Mouse (Mus musculus): Measurements from ENCODE around the gene Grn. TPM values are rescaled to one million over a fixed set of nuclear protein-coding genes. Genes with fewer than 3 reads are reported as not detected.

Gene Grn
- total RNA-seq, 2 experiments from 2014 or later = 81.6 to 93.6 TPM

DNA sequence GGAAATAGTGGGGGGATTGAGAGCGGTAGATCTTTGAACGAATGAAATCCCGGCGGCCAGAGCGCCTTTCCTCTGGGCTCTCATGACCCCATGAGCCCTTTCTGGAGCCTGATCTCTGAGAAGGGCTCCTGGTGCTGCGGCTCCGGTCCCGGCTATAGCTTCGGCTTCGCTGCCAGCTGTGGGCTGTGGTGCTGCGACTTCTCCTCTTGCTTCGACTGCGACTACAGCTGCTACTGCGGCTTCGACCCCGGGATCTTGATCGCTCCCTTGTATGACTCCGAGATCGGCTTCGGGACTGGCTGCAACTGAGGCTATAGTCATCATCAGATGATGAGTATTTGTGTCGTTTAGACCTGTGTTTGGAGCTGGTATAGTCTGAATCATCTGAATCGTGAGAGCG is 49.5 kb downstream of the Grn start:
- DNase-seq = no peak

- DNase-seq = no peak
Measured at GRCm38 (mm10) chr11:102480111-102480510, 50.0 kb downstream of the Grn start.

GRCm38 (mm10) chr11:102480897-102481296 is 50.8 kb downstream of the Grn start:
- no peak for DNase-seq

DNA sequence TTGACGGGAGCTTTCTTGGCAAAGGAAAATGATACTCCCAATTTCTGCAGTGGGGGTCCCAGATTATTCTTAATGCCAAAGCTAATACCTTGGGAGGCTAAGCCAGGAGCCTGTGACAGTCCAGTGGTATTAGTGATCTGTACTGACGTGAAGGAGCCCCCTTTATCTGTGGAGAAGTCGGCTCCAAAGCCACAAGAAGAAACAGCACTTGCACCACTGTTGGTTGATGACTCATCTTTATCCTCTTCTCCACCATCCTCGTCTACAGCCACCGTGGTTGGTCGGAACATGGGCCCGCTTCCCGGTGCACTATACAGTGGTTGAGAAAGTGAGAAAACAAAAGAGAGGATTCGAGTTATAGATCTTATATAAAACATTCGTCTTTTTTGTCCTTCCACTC is 51.7 kb downstream of the Grn start:
- no peak for DNase-seq

Small RNA genes lying within 50 kb of the gene (microRNA-seq; reads per million reads assigned to microRNA genes)
- gene Mir6930 = 0.25 to 0.32 reads per million in 2 experiments

Other genes with a start within 250 kb of the Grn start
- 10 to 100 TPM; 83.1 to 84.4 TPM for gene Lsm12, start 245.0 kb upstream of the Grn start, total RNA-seq (2021)
- 10 to 100 TPM; 32.2 to 34.6 TPM for gene G6pc3, start 240.7 kb upstream of the Grn start, total RNA-seq (2021)
- 10 to 100 TPM; 68.5 to 86.9 TPM for gene Hdac5, start 200.1 kb upstream of the Grn start, total RNA-seq (2021)
- 1 to 10 TPM in 1 of 2 experiments, under 1 TPM in 1; 0.99 to 1.2 TPM for gene BC030867, start 181.4 kb upstream of the Grn start, total RNA-seq (2021)
- 10 to 100 TPM; 48.7 to 54.4 TPM for gene Asb16, start 161.6 kb upstream of the Grn start, total RNA-seq (2021)
- gene Tmub2, start 145.4 kb upstream of the Grn start, total RNA-seq (2021) = 10 to 100 TPM; 15.7 to 18.9 TPM
- 10 to 100 TPM; 20.8 to 25.5 TPM for gene Atxn7l3, start 133.7 kb upstream of the Grn start, total RNA-seq (2021)
- gene Ubtf, start 110.6 kb upstream of the Grn start, total RNA-seq (2021) = 10 to 100 TPM; 56.0 to 64.8 TPM
- 10 to 100 TPM in 1 of 2 experiments, 1 to 10 TPM in 1; 2.1 to 10.7 TPM for gene Slc4a1, start 64.1 kb upstream of the Grn start, total RNA-seq (2021)
- 1 to 10 TPM in 1 of 2 experiments, under 1 TPM in 1; 0.87 to 1.9 TPM for gene Rundc3a, start 36.9 kb upstream of the Grn start, total RNA-seq (2021)
- 10 to 100 TPM; 51.7 to 53.5 TPM for gene Slc25a39, start 22.4 kb upstream of the Grn start, total RNA-seq (2021)
- gene Fam171a2, start 17.4 kb downstream of the Grn start, total RNA-seq (2021) = 10 to 100 TPM; 11.7 to 12.3 TPM
- 1 to 10 TPM; 1.9 to 3.7 TPM for gene Itga2b, start 39.8 kb downstream of the Grn start, total RNA-seq (2021)
- 10 to 100 TPM; 28.9 to 33.9 TPM for gene Gpatch8, start 126.1 kb downstream of the Grn start, total RNA-seq (2021)
- gene Gm11627, start 149.1 kb downstream of the Grn start, total RNA-seq (2021) = 1 to 10 TPM in 1 of 2 experiments, under 1 TPM in 1; 0.50 to 1.0 TPM
- 10 to 100 TPM in 1 of 2 experiments, 1 to 10 TPM in 1; 8.0 to 12.5 TPM for gene Fzd2, start 174.1 kb downstream of the Grn start, total RNA-seq (2021)
- gene Meioc, start 233.4 kb downstream of the Grn start, total RNA-seq (2021) = not detected